Mouse (Mus musculus): ENCODE results near the gene Mab21l1. TPM values are rescaled to one million over a fixed set of nuclear protein-coding genes. Genes with fewer than 3 reads are reported as not detected.
A peak's percentile ranks its signal among the peaks of the same experiment; 100 is the strongest.

The Mab21l1 gene
- not detected in 2 replicates for total RNA-seq (2015)
- not detected in 2 replicates for total RNA-seq (2017)

DNA sequence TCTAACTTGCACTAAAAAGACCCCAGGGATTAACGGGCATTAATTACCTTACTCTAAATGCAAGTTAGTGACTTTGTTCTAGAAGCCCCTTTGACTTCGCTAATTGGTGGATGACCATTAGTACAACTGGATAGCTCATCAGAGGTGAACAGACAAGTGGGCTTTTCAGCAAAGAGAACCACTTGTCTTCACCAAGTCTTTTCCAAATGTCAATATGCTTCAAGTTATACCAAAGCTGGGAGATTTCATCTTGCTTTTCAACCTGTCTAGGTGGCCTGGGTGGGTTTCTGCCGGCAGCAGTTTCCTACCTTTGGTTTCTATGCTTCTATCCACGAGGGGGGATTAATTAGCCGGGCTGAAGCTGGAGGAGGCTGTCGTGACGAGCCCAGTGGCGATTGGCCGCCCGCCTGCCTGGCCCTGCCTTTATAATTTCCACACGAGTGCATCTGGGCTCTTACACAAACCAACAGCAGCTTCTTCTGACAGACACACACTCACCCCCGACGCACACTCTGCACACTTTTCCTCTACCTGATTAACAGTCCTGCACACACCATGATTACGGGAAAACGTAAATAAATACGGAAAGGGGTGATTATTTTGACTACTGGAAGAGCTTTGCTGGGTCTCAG is at the start of gene Mab21l1:
TSS of gene Mab21l1 (plus strand) at position 455 of the 632 bp plus-strand sequence.
- no peak for ATAC-seq (ENCODE audit: poor library complexity, severe bottlenecking)

DNA sequence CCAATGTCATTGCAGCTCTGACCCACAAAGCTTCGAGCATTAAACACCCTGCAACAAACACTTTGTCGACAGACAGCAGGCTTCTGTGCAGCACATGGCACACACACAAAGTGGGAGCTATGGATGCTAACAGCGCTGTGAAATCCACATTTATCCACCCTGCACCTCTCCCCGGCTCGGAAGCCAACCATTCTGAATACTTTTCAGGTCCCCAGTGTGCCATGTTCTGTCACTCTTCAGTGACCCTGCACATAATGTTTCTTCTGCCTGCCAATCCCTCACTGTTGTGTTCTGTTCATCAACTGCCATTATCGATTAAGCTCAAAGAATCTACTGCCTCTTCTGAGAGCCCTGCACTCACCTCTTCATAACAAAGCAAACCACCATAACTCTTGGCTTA is 48.6 kb upstream of the Mab21l1 start:
- no peak for ATAC-seq (ENCODE audit: poor library complexity, severe bottlenecking)

DNA sequence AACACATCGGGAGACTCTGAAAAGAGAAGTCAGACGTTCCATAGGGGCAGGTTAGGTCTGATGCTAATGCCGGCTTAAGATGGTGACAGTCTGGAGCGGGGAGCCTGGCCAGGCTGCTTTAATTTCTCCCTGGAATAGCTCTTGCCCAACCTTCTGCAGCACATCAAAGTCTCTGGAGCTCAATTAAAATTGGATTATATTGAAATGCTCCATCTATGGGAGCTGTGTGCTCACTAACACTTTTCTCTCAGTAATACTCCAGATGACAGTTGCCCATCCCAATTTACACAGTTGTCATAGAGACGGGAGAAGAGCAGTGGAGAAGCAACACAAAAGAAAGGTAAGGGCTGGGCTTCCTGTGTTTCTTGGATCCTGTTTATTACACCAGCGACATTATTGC is 40.9 kb upstream of the Mab21l1 start:
- ATAC-seq (ENCODE audit: poor library complexity, severe bottlenecking) = no peak

DNA sequence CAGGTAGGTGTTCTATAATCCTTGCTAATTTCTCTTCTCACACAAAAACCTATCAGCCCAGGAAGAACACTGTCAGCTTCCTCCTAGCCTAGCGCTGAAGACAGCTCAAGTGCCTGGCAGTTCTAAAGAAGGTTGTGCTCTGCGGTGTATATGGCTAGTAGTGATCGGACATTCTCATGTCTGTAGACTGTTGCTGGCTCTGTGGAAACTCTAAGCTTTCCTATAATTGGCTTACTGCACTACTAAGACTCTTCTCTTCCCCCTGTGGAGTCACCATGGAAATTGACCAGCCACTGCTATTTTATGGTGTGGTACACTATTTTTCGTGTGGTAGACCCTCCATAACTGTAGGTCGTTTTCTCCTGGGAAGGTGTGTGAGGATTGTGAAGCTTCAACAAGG is 40.1 kb upstream of the Mab21l1 start:
- no peak for ATAC-seq (ENCODE audit: poor library complexity, severe bottlenecking)

- ATAC-seq (ENCODE audit: poor library complexity, severe bottlenecking) = no peak
These were observed 39.7 kb upstream of the Mab21l1 start for GRCm38 (mm10) chr3:55742654-55743053.

DNA sequence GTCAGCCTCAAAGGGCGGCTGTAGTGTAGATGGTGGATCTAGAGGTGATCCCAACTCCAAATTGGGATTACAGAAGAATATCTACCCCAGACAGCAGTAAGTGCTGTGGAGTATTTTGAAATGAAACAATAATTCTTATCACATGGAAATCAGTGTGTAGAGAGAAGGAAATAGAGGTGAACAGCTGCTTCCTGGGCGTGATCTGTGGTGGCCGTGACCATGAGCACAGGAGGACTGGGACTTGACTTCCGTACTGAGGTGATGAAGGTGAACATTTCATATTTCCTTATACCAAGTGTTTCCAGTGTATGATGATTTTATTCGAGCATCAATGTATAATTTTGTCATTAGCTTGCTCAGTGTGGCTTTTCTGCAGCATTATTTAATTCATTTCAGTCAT is 38.4 kb upstream of the Mab21l1 start:
- ATAC-seq (ENCODE audit: poor library complexity, severe bottlenecking) = peak; percentile 77

- no peak for ATAC-seq (ENCODE audit: poor library complexity, severe bottlenecking)
These were observed 31.8 kb upstream of the Mab21l1 start for GRCm38 (mm10) chr3:55750445-55751065.

- ATAC-seq (ENCODE audit: poor library complexity, severe bottlenecking) = no peak
These were observed 30.9 kb upstream of the Mab21l1 start for GRCm38 (mm10) chr3:55751363-55751762.

DNA sequence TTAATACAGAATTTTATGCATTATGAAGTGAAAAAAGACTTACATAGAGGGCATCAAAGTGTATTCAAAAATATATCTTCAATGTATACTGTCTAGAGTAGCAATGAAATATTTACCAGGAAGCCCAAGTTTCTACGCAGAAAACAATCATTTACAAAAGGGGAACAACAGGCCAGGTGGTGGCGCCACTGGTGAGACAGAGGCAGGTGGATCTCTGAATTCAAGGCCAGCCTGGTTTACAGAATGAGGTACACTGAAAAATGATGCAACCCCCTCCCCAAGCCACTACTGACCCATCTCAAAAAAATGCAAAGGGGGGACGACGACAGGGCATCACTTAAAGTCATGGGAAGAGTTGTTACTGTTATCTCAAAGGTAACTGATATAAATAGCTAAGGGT is 29.8 kb upstream of the Mab21l1 start:
- ATAC-seq (ENCODE audit: poor library complexity, severe bottlenecking) = no peak

- ATAC-seq (ENCODE audit: poor library complexity, severe bottlenecking) = no peak
These were observed 28.4 kb upstream of the Mab21l1 start for GRCm38 (mm10) chr3:55753872-55754271.

- ATAC-seq (ENCODE audit: poor library complexity, severe bottlenecking) = no peak
These were observed 27.2 kb upstream of the Mab21l1 start for GRCm38 (mm10) chr3:55754981-55755608.

DNA sequence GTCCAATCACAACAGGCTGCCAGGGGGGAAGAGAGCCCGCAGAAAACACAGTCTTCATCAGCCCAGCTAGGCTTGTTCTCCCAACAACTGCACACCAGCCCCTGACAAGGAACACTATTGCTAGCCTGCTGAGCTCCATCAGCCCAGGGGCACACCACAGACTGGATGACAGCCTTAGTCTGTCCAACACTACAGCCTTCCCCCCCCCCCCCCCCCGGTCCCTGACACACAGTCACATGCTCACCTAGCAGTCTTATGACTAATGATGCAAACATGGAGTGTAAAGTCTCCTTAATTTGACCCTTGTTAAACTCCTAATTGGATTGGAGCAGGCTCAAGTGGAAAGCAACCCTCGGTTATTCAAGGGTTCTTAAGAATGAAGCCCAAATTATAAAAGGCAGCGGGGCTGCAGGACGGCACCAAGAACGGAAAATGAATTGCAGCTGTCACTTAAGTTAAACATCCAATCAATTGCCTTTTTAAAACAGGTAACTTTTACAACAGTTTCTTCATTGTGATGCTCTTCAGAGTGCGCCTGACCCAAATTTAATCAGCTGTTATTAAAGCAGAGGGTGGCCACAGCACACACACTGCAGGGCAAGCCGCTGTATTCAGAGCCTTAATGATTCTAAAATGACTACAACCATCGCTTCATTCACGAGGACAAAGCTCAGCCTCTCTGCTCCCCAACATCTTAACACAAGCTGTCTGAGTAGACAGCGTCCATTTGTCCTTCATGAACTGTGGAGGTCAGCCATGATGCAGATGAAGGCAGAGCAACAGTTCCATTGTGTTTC is 26.3 kb upstream of the Mab21l1 start:
- no peak for ATAC-seq (ENCODE audit: poor library complexity, severe bottlenecking)

- ATAC-seq (ENCODE audit: poor library complexity, severe bottlenecking) = no peak
These were observed 25.6 kb upstream of the Mab21l1 start for GRCm38 (mm10) chr3:55756602-55757190.

DNA sequence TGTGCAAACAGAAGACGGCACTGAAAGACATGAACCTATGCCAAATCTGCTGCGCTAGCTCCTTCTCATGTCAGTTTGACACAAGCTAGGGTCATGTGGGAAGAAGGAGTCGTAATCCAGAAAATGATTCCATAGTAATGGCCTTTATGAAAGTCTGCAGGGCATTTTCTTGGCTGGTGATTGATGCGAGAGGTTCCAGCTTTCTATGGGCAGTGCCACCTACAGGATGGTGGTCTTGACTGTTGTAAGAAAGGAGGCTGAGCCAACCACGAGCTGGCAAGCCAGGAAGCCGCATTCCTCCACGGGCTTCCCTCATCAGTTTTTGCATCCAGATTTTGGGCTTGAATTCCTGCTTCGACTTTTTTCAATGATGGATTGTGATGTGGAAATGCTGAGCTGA is 24.0 kb upstream of the Mab21l1 start:
- no peak for ATAC-seq (ENCODE audit: poor library complexity, severe bottlenecking)

DNA sequence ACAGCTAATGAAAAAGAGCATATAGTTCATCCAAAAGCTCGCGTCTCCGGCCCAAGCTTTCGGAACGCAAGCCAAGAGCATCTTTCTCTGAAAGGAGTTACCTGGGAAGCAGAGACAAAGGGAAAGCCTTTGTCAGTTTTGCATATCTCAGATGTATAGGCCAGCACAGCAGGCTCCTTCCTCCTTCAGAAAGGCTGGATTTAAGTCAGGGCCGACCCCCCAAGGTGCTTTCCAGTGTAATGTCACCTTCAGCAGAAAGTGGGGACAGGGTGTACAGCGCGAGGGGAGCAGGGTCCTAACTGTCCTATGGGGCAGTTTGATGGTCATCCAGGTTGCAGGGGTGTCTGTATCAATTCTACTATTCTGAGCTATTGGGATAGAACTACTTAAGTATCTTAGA is 18.7 kb upstream of the Mab21l1 start:
- ATAC-seq (ENCODE audit: poor library complexity, severe bottlenecking) = no peak

GRCm38 (mm10) chr3:55768654-55769053 is 13.7 kb upstream of the Mab21l1 start:
- no peak for ATAC-seq (ENCODE audit: poor library complexity, severe bottlenecking)

DNA sequence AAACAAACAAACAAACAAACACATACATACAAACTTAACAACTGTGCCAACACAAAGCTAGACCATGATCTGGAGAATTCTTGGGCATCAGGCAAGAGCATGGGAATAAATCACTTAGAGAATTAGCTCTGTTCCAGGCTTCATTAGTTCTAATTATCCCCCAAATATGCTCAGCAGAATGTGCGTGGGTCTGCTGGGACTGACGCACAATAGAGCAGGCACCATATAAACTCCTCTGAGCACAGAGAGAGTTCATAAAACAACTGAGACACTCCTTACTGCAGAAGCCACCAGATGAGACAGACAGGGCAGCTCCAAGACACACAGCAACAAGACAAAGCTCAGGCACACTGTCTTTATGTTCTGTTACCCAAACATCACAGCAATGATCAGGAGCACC is 13.0 kb upstream of the Mab21l1 start:
- no peak for ATAC-seq (ENCODE audit: poor library complexity, severe bottlenecking)

DNA sequence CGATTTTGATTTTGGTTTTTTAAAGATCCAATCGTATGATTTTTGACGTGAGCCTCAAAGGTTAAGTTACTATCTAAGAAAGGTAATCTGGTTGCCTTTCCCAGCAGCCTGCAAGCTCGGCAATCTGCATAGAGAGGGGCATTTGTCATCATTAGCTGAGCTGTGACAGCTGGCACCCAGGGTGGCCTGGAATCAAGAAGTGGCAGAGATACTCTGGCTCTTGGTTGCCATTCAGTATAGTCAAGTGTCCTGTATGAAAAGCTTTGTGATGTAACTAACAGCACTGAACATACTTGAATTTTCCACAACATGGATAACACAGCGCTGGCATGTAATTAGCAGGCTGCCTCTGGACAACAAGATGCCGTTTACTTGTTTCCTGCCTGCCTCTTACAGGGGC is 8.1 kb upstream of the Mab21l1 start:
- ATAC-seq (ENCODE audit: poor library complexity, severe bottlenecking) = no peak

DNA sequence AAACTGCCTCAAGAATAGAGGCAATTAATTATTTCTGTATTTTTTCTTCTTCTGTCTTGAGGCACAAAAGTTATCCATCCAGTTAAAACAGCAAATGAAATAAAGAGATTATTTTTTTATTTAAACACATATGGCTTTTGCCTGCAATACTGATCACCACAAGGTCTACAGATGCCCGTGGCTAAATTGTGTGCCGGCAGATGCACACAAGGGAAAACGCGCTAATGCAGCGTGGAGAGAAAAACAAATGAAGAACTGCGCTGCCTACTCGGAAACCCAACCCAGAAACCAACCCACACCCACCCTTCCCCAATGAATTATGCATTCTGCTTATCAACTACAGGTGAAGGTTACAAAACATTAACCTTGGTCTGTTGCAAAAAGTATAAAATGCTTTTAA is 7.1 kb upstream of the Mab21l1 start:
- no peak for ATAC-seq (ENCODE audit: poor library complexity, severe bottlenecking)

GRCm38 (mm10) chr3:55775753-55776152 is 6.6 kb upstream of the Mab21l1 start:
- ATAC-seq (ENCODE audit: poor library complexity, severe bottlenecking) = no peak

DNA sequence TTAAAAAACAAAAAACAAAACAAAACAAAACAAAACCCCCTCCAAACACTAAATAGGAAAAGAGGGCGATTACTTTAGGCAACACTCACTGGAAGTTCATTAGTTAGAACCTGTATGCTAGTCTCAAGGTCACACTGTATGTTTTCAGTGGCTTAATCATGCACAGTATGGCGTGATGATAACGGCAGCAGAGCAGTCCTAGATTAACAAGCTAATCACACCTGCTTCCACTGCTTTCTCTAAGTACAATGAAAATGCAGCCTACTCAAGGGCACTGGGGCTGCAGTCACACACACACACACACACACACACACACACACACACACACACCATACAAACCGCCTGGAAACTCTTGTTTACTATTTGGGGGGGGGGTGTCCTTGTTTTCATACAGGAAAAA is 4.8 kb upstream of the Mab21l1 start:
- no peak for ATAC-seq (ENCODE audit: poor library complexity, severe bottlenecking)
